Comparison of ENCODE assay signal across 29 mouse cellular contexts in genomic region chr11:99247916-99248315, GRCm38 (mm10). TPM values are rescaled to one million over a fixed set of nuclear protein-coding genes. Genes with fewer than 3 reads are reported as not detected.
A peak's percentile ranks its signal among the peaks of the same experiment; 100 is the strongest.
DNase-seq lines count a peak whose midpoint lies in the region; ATAC-seq and TF ChIP-seq lines count a peak whose summit lies in the region.
"Had no signal": no experiment of that assay in that cellular context is flagged by ENCODE, and none has a peak within 500 bp of the region (broad histone marks: within the 10 kb centered on the region; RNA-seq: fewer than 3 reads in every experiment).

No protein-coding gene starts in this region.

- H3K4me3 ChIP-seq in midbrain, postnatal 0 days (ENCODE audit: low read depth, low read length), result no peak overlapping the region

- no peak overlapping the region for H3K9ac ChIP-seq in midbrain, postnatal 0 days (replicated peaks; ENCODE audit: low read length, poor library complexity, severe bottlenecking)

- no peaks in the 10 kb centered on the region for H3K27me3 ChIP-seq in midbrain, postnatal 0 days (ENCODE audit: insufficient read depth, low read length)
- H3K27me3 ChIP-seq: CH12.LX had no signal

- H3K36me3 ChIP-seq in midbrain, postnatal 0 days (ENCODE audit: insufficient read depth, low read length), result no peaks in the 10 kb centered on the region
- H3K36me3 ChIP-seq: G1E had no signal

- no peak for ATAC-seq in midbrain, postnatal 0 days (ENCODE audit: low FRiP score)
- ATAC-seq: activated CD4-positive, CD25-positive, alpha-beta regulatory T cell, adult 4 months; CD4-positive, CD25-positive, alpha-beta regulatory T cell, adult 4 months; Patski had no signal

- no peak overlapping the region for H3K4me2 ChIP-seq in midbrain, postnatal 0 days (ENCODE audit: low read depth, low read length, poor library complexity, severe bottlenecking)

- H3K9me3 ChIP-seq in midbrain, postnatal 0 days (ENCODE audit: low read length), result no peaks in the 10 kb centered on the region
- H3K9me3 ChIP-seq: G1E had no signal

- H3K4me1 ChIP-seq in midbrain, postnatal 0 days (ENCODE audit: insufficient read depth, low read length), result no peaks in the 10 kb centered on the region

- H3K27ac ChIP-seq in midbrain, postnatal 0 days (ENCODE audit: low read depth, low read length), result no peak overlapping the region

- DNase-seq in ES-CJ7 (ENCODE audit: low read depth, low spot score), result peak; percentile 46
- DNase-seq in R1 (ENCODE audit: low read depth, low spot score), result peak; percentile 54
- peak; percentile 65 for DNase-seq in ZHBTc4 (ENCODE audit: low read depth, low spot score)
- no peak for DNase-seq in ovary, adult 18-20 months (ENCODE audit: low spot score)
- no peak for DNase-seq in thymus, postnatal 36 days
- DNase-seq in midbrain, postnatal 0 days (ENCODE audit: low spot score), result no peak
- DNase-seq: adrenal gland, adult 2 months; adrenal gland, adult 8-10 months; adrenal gland, postnatal 10 days; adrenal gland, postnatal 14 days; adrenal gland, postnatal 25 days; adrenal gland, postnatal 36 days; B cell, adult 2 months; cerebellum, adult 11 months; cerebellum, adult 11-12 months; cerebellum, adult 18-20 months; cerebellum, adult 2 months; cerebellum, adult 8-10 months; cerebellum, adult 9-10 months had no signal

- no peak for TF ChIP-seq CTCF in midbrain, postnatal 0 days (IDR thresholded peaks at IDR 0.05)

- WGBS in midbrain, postnatal 0 days, result 91% methylated on average over 4 of the region's 4 CpGs

RNA-seq across cellular contexts. Expression of gene Krt222, which starts 4.0 kb away (rescaled TPM):
- 10.6 and 11.6 TPM in 2 replicates for total RNA-seq in midbrain, postnatal 0 days (2014; rRNA removed)
- 13.6 and 14.4 TPM in 2 replicates for polyA plus RNA-seq in midbrain, postnatal 0 days (2015; fragmentation: Nextera tagmentation; extraction: Ambion mirVana)
- total RNA-seq: MEL had no signal
- polyA plus RNA-seq: C2C12, G1E had no signal

RNA-seq across cellular contexts. Expression of gene Smarce1, which starts 17.1 kb away (rescaled TPM):
- total RNA-seq in midbrain, postnatal 0 days (2014; rRNA removed), result 94.9 and 116 TPM in 2 replicates
- polyA plus RNA-seq in midbrain, postnatal 0 days (2015; fragmentation: Nextera tagmentation; extraction: Ambion mirVana), result 170 and 184 TPM in 2 replicates

RNA-seq across cellular contexts. Expression of gene Krt24, which starts 37.1 kb away (rescaled TPM):
- not detected in 2 replicates for total RNA-seq in midbrain, postnatal 0 days (2014; rRNA removed)
- 0.07 and 0.21 TPM in 2 replicates for polyA plus RNA-seq in midbrain, postnatal 0 days (2015; fragmentation: Nextera tagmentation; extraction: Ambion mirVana)
- total RNA-seq: adrenal gland, adult 18-20 months; adrenal gland, adult 2 months; adrenal gland, adult 8-10 months; adrenal gland, postnatal 10 days; adrenal gland, postnatal 14 days; adrenal gland, postnatal 25 days; adrenal gland, postnatal 36 days; adrenal gland, postnatal 4 days; CH12.LX; ES-E14; G1E; MEL had no signal
- polyA plus RNA-seq: activated CD4-positive, CD25-positive, alpha-beta regulatory T cell, adult 4 months; adrenal gland, adult 2 months; C2C12; CD4-positive, CD25-positive, alpha-beta regulatory T cell, adult 4 months; G1E; Patski had no signal

Comparison
In these comparisons a context has a peak if more than half of its experiments do, and no peak if none do; other contexts are left out.
1. DNase-seq: peak in ES-CJ7 (single experiment), R1 (single experiment) and ZHBTc4 (single experiment); none in ovary, adult 18-20 months (single experiment), thymus, postnatal 36 days (0 of 2) and midbrain, postnatal 0 days (single experiment).